Mouse (Mus musculus) C2C12 (cell line): ENCODE results near the gene Nod1.

Source experiments
- CTCF ChIP-seq: IDR thresholded peaks from one replicate; pipeline ENCODE4 v1.5.1; 2011; ENCODE audit not compliant: control insufficient read depth, insufficient read depth, insufficient read length
- MYOD1 ChIP-seq: IDR thresholded peaks from one replicate; pipeline ENCODE4 v1.6.1; 2011; ENCODE audit warnings: low read depth; ENCODE audit not compliant: control insufficient read depth, insufficient read length

DNA sequence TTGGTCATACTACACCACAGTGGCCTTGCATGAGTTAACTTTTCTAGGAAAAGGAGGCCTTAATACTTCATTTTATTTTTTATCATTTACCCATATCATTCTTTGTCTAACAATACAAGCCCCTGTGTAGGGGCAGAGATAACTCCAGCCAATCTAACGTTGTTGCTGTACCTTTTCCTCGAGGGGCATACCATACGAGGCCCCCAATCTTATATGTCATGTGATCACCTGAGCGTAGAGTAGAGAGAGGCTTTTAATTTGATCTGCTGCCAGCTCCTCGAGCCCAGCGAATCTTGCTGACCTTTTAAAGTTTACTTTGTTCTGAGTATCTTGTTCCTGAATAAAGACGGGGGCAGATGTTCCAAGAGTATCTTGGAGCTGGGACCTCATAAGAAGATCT is 40.1 kb upstream of the Nod1 start:
- TF ChIP-seq MYOD1 (no peak), CTCF (no peak)
